Mouse (Mus musculus): ENCODE measurements around the gene Kazn. TPM values are rescaled to one million over a fixed set of nuclear protein-coding genes. Genes with fewer than 3 reads are reported as not detected.

Kazn gene
- total and polyA plus RNA-seq, 3 experiments, result 1.3 to 9.7 (median 4.2) TPM

- Histone ChIP-seq H3K9me3 (replicated peaks; ENCODE audit: low read length) (no peaks in the 10 kb centered on the region), H3K4me2 (ENCODE audit: insufficient read depth, low read depth, poor library complexity, severe bottlenecking) (no peak overlapping the region), H3K9ac (ENCODE audit: insufficient read depth, low read depth) (no peak overlapping the region), H3K4me1 (ENCODE audit: control insufficient read depth in 1 of 2, insufficient read depth in 2 of 2) (peaks cover 6 to 24% of the 10 kb centered on the region in 2 experiments), H3K27me3 (replicated peaks) (no peaks in the 10 kb centered on the region), H3K36me3 (replicated peaks in 1 of 2; ENCODE audit: control insufficient read depth in 1 of 2, insufficient read depth in 1 of 2, low read length in 1 of 2) (peaks cover 0 to 11% of the 10 kb centered on the region in 2 experiments), H3K79me2 (replicated peaks; ENCODE audit: control insufficient read depth, extremely low read depth, insufficient read depth, poor library complexity, severe bottlenecking) (0 out of 2 replicates have a peak, but pooled peaks cover 4% of the 10 kb centered on the region), H3K4me3 (replicated peaks in 1 of 3; ENCODE audit: low read depth in 2 of 3, low read length in 2 of 3, poor library complexity in 1 of 3) (no peak overlapping the region), H3K27ac (ENCODE audit: insufficient read depth, low read depth) (no peak overlapping the region)
- dilution Hi-C loops (cut with MboI; ENCODE audit: extremely low pct_ligation_motif_present, extremely low pct_unique_long_range_greater_than_20kb, low sequenced_read_pairs) (no loop called here), in situ Hi-C loops (cut with MboI; ENCODE audit: low pct_ligation_motif_present, low pct_unique_long_range_greater_than_20kb, low sequenced_read_pairs) (no loop called here)
- DNase-seq (ENCODE audit: extremely low read depth), result no peak
- TF ChIP-seq JUN (IDR thresholded peaks at IDR 0.05; ENCODE audit: insufficient read depth, low read depth, low read length), result no peak
- TF ChIP-seq SMC3 (IDR thresholded peaks at IDR 0.05; ENCODE audit: low read depth, low read length), result no peak
- no peak for TF ChIP-seq NELFE (IDR thresholded peaks at IDR 0.05; ENCODE audit: low read depth, low read length)
- no peak for TF ChIP-seq KAT2A (IDR thresholded peaks at IDR 0.05; ENCODE audit: insufficient replicate concordance, low read length)
- no peak for TF ChIP-seq MXI1 (IDR thresholded peaks at IDR 0.05; ENCODE audit: low read depth, low read length)
- no peak for TF ChIP-seq HCFC1 (IDR thresholded peaks at IDR 0.05; ENCODE audit: low read depth, low read length)
These were observed 1.7 kb upstream of the Kazn start for GRCm38 (mm10) chr4:142240874-142241273.

- Histone ChIP-seq H3K79me2 (replicated peaks; ENCODE audit: control insufficient read depth, extremely low read depth, insufficient read depth, poor library complexity, severe bottlenecking) (0 out of 2 replicates have a peak, but pooled peaks cover 4% of the 10 kb centered on the region), H3K27me3 (replicated peaks) (no peaks in the 10 kb centered on the region)
- peak; percentile 12 for DNase-seq (ENCODE audit: extremely low read depth)
These were observed 538 bp downstream of the Kazn start for GRCm38 (mm10) chr4:142238486-142239239.

More at GRCm38 (mm10) chr4:142238486-142239239, 538 bp downstream of the Kazn start:
- Histone ChIP-seq H3K4me2 (ENCODE audit: insufficient read depth, low read depth, poor library complexity, severe bottlenecking) (peak overlapping the region; percentile 66), H3K4me3 (replicated peaks in 1 of 3; ENCODE audit: low read depth in 2 of 3, low read length in 2 of 3, poor library complexity in 1 of 3) (peak overlapping the region; percentile 66 to 93 (median 85)), H3K9ac (ENCODE audit: insufficient read depth, low read depth) (peak overlapping the region; percentile 70), H3K27ac (ENCODE audit: insufficient read depth, low read depth) (no peak overlapping the region), H3K9me3 (replicated peaks; ENCODE audit: low read length) (no peaks in the 10 kb centered on the region), H3K36me3 (replicated peaks in 1 of 2; ENCODE audit: control insufficient read depth in 1 of 2, insufficient read depth in 1 of 2, low read length in 1 of 2) (peaks cover 0 to 14% of the 10 kb centered on the region in 2 experiments), H3K4me1 (ENCODE audit: control insufficient read depth in 1 of 2, insufficient read depth in 2 of 2) (peaks cover 6 to 24% of the 10 kb centered on the region in 2 experiments)
- dilution Hi-C loops (cut with MboI; ENCODE audit: extremely low pct_ligation_motif_present, extremely low pct_unique_long_range_greater_than_20kb, low sequenced_read_pairs) (no loop called here), in situ Hi-C loops (cut with MboI; ENCODE audit: low pct_ligation_motif_present, low pct_unique_long_range_greater_than_20kb, low sequenced_read_pairs) (loop anchor here (5.0 kb wide), 1 partner anchor 81 kb away; no protein-coding TSS in a partner anchor)
- no peak for TF ChIP-seq ETS1 (conservative IDR thresholded peaks at IDR 0.05; ENCODE audit: low read depth, low read length)
- no peak for TF ChIP-seq MAFK (IDR thresholded peaks at IDR 0.05; ENCODE audit: insufficient replicate concordance, low read length)
- TF ChIP-seq MEF2A (IDR thresholded peaks at IDR 0.05; ENCODE audit: borderline replicate concordance, low read depth, low read length), result no peak
- TF ChIP-seq MXI1 (IDR thresholded peaks at IDR 0.05; ENCODE audit: low read depth, low read length), result no peak
- TF ChIP-seq JUN (IDR thresholded peaks at IDR 0.05; ENCODE audit: insufficient read depth, low read depth, low read length), result no peak
- 0 out of 2 replicates have a peak, but pooled peaks have one; percentile 19 for TF ChIP-seq IRF4 (IDR thresholded peaks at IDR 0.05; ENCODE audit: low read depth, low read length)
- peak in 1 of 2 experiments; percentile 60; a peak in 2 of 4 replicates for TF ChIP-seq CTCF (conservative IDR thresholded peaks at IDR 0.05 in 1 of 2, IDR thresholded peaks at IDR 0.05 in 1 of 2; ENCODE audit: low read depth in 2 of 2, low read length in 2 of 2)
- no peak for TF ChIP-seq POLR2A (IDR thresholded peaks at IDR 0.05; ENCODE audit: low read depth, low read length)
- TF ChIP-seq MYC (IDR thresholded peaks at IDR 0.05; ENCODE audit: low read depth, low read length), result no peak
- TF ChIP-seq PAX5 (IDR thresholded peaks at IDR 0.05; ENCODE audit: low read length), result no peak
- TF ChIP-seq TCF12 (IDR thresholded peaks at IDR 0.05; ENCODE audit: low read depth, low read length), result peak; percentile 28; the same call in 1 of the 2 replicates
- peak; percentile 97 for TF ChIP-seq UBTF (IDR thresholded peaks at IDR 0.05; ENCODE audit: low read depth, low read length)
- no peak for TF ChIP-seq TBP (conservative IDR thresholded peaks at IDR 0.05; ENCODE audit: low read depth, low read length)
- TF ChIP-seq SMC3 (IDR thresholded peaks at IDR 0.05; ENCODE audit: low read depth, low read length), result peak; percentile 29
- TF ChIP-seq RAD21 (IDR thresholded peaks at IDR 0.05; ENCODE audit: low read depth, low read length), result peak; percentile 17
- no peak for TF ChIP-seq KAT2A (IDR thresholded peaks at IDR 0.05; ENCODE audit: insufficient replicate concordance, low read length)
- no peak for TF ChIP-seq CHD2 (IDR thresholded peaks at IDR 0.05; ENCODE audit: low read length)
- TF ChIP-seq E2F4 (IDR thresholded peaks at IDR 0.05; ENCODE audit: insufficient replicate concordance, low read depth, low read length), result no peak
- TF ChIP-seq ZKSCAN1 (IDR thresholded peaks at IDR 0.05; ENCODE audit: borderline replicate concordance, low read depth, low read length), result no peak

Data from CH12.LX (cell line).